Mouse (Mus musculus): Measurements from ENCODE around the gene Nt5m. TPM values are rescaled to one million over a fixed set of nuclear protein-coding genes. Genes with fewer than 3 reads are reported as not detected.
A peak's percentile ranks its signal among the peaks of the same experiment; 100 is the strongest.

Gene Nt5m
- 68.2 and 73.5 TPM in 2 replicates for polyA plus RNA-seq (2014; fragmentation: Nextera tagmentation; extraction: Ambion mirVana)

DNA sequence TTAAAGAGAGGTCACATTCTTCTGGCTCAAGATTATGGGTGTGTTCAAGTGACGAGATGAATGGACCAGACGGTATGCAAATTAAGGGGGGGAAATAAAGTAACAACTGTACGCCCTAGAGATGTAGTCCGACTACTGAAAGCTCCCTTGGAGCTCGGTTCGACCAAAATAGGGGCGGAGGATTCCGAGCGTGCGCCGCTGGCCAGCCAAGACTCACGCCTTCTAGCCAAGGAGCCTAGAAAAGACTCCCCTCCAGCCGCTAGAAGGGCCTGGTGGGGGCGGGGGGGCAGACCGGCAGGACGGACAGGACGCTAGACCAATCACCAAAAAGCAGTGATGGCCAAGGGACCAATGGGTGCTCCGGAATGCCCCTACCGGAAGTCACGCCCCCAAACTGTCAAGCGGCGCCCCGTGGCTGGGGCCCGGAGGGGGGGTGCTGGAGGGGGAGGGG lies at the start of gene Nt5m:
Nt5m (plus strand) TSS at position 440 of the 451 bp plus-strand sequence.
- Histone ChIP-seq H3K27me3 (ENCODE audit: control insufficient read depth, insufficient read depth, low read length) (no peaks in the 10 kb centered on the region), H3K36me3 (ENCODE audit: control insufficient read depth, insufficient read depth, low read length) (peaks cover 29% of the 10 kb centered on the region), H3K9ac (replicated peaks; ENCODE audit: low read length) (peak within 1 kb of the TSS; percentile 92), H3K4me3 (replicated peaks; ENCODE audit: low read depth, low read length) (peak within 1 kb of the TSS; percentile 100), H3K4me2 (ENCODE audit: low read length) (peak within 1 kb of the TSS; percentile 72), H3K27ac (replicated peaks; ENCODE audit: low read depth, low read length) (peak within 1 kb of the TSS; percentile 98), H3K4me1 (ENCODE audit: control insufficient read depth, insufficient read depth, low read length) (peaks cover 18% of the 10 kb centered on the region), H3K9me3 (ENCODE audit: control insufficient read depth, low read length) (no peaks in the 10 kb centered on the region)
- peak; percentile 96 for DNase-seq
- peak; percentile 97 for ATAC-seq (ENCODE audit: low FRiP score, low TSS enrichment)
- WGBS = 1% methylated on average over 24 of the region's 24 CpGs

DNA sequence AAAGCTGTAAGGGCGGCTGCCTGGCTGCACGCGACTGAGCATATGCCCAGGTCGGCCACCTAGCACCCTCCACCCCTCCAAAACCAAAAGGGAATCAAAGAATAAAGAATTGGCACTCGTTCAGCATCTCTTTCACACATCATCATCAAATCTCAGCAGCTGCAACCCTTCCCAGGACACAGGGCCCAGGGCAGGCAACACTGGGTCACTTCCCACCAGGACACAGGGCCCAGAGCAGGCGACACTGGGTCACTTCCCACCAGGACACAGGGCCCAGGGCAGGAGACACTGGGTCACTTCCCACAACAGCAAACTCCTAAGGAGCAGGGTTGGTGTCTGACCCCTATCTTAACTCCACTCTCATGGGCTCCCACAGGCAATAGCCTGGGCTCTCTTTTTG lies 45.9 kb upstream of the Nt5m start:
- no peak for DNase-seq
- Histone ChIP-seq H3K36me3 (ENCODE audit: control insufficient read depth, insufficient read depth, low read length) (peaks cover 74% of the 10 kb centered on the region), H3K4me2 (ENCODE audit: low read length) (no peak overlapping the region), H3K9ac (replicated peaks; ENCODE audit: low read length) (no peak overlapping the region), H3K27me3 (ENCODE audit: control insufficient read depth, insufficient read depth, low read length) (no peaks in the 10 kb centered on the region), H3K27ac (replicated peaks; ENCODE audit: low read depth, low read length) (no peak overlapping the region), H3K4me1 (ENCODE audit: control insufficient read depth, insufficient read depth, low read length) (no peaks in the 10 kb centered on the region), H3K4me3 (replicated peaks; ENCODE audit: low read depth, low read length) (no peak overlapping the region), H3K9me3 (ENCODE audit: control insufficient read depth, low read length) (no peaks in the 10 kb centered on the region)
- 89% methylated on average over 6 of the region's 6 CpGs for WGBS
- no peak for ATAC-seq (ENCODE audit: low FRiP score, low TSS enrichment)

- WGBS = 94% methylated on average over 10 of the region's 10 CpGs
- Histone ChIP-seq H3K36me3 (ENCODE audit: control insufficient read depth, insufficient read depth, low read length) (peaks cover 100% of the 10 kb centered on the region), H3K4me3 (replicated peaks; ENCODE audit: low read depth, low read length) (no peak overlapping the region), H3K27ac (replicated peaks; ENCODE audit: low read depth, low read length) (no peak overlapping the region), H3K4me2 (ENCODE audit: low read length) (no peak overlapping the region), H3K4me1 (ENCODE audit: control insufficient read depth, insufficient read depth, low read length) (no peaks in the 10 kb centered on the region), H3K9me3 (ENCODE audit: control insufficient read depth, low read length) (no peaks in the 10 kb centered on the region), H3K9ac (replicated peaks; ENCODE audit: low read length) (no peak overlapping the region), H3K27me3 (ENCODE audit: control insufficient read depth, insufficient read depth, low read length) (no peaks in the 10 kb centered on the region)
- DNase-seq (no peak), ATAC-seq (ENCODE audit: low FRiP score, low TSS enrichment) (no peak)
Observed at GRCm38 (mm10) chr11:59800412-59800811, 38.8 kb upstream of the Nt5m start.

DNA sequence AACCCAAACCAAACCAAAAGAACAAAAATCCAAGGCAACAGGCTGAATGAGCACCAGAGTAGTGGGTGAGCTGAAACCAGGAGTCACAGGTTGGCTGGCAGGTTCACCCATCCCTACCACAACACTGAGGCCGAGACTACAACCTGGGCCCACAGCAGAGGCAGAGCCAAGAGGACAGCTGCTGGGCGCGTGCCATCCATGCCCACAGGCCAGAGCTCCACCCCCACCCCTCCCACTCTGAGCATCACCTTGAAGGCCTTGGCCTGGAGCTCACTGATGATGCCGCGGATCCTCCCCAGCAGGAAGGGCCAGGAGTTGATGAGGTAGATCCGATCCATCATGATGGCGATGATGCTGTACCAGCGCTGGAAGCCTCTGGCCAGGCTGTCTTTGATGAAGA lies 37.4 kb upstream of the Nt5m start:
- no peak overlapping the region for H3K4me3 ChIP-seq (replicated peaks; ENCODE audit: low read depth, low read length)
- ATAC-seq (ENCODE audit: low FRiP score, low TSS enrichment) (no peak), DNase-seq (no peak)
- no peaks in the 10 kb centered on the region for H3K9me3 ChIP-seq (ENCODE audit: control insufficient read depth, low read length)
- no peak overlapping the region for H3K9ac ChIP-seq (replicated peaks; ENCODE audit: low read length)
- H3K27ac ChIP-seq (replicated peaks; ENCODE audit: low read depth, low read length) = no peak overlapping the region
- H3K36me3 ChIP-seq (ENCODE audit: control insufficient read depth, insufficient read depth, low read length) = peaks cover 100% of the 10 kb centered on the region
- no peaks in the 10 kb centered on the region for H3K27me3 ChIP-seq (ENCODE audit: control insufficient read depth, insufficient read depth, low read length)
- 97% methylated on average over 8 of the region's 8 CpGs for WGBS
- no peaks in the 10 kb centered on the region for H3K4me1 ChIP-seq (ENCODE audit: control insufficient read depth, insufficient read depth, low read length)
- H3K4me2 ChIP-seq (ENCODE audit: low read length) = no peak overlapping the region

- DNase-seq = no peak
Observed at GRCm38 (mm10) chr11:59803516-59803915, 35.7 kb upstream of the Nt5m start.

DNA sequence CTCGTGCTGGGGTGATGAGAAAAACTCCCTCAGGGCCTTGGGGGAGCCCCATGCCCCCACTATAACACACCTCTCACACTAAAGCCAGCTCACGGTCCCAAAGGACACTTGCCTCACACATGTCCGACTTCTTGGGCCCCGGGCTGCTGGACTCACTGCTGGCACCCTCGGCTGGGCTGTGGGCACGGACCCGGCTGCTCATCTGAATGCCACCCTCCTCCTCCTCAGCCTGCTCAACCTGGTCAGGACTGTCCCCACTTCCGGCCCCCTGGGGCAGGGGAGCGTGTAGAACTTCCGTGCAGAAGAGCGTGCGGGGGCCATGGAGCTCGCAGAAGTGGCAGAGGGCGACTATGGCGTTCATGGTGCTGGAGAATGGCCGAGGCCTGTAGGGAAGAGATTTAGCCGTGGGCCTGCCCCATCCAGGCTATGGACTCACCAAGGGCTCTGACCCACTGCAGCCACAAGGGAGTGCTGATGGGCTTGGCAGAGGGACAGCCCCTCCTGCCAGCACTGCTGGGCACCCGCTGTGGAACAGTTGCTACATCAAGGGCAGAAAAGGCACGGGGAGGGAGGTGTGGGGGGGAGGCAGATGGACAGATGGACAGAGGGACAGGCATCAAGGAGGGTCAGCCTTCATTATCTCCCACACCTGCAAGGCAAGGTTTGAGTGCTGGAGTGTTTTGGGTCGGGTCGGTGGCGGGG lies 34.7 kb upstream of the Nt5m start:
- ATAC-seq (ENCODE audit: low FRiP score, low TSS enrichment) = no peak
- H3K4me1 ChIP-seq (ENCODE audit: control insufficient read depth, insufficient read depth, low read length) = peaks cover 10% of the 10 kb centered on the region

More at GRCm38 (mm10) chr11:59803516-59803915, 35.7 kb upstream of the Nt5m start:
- Histone ChIP-seq H3K27me3 (ENCODE audit: control insufficient read depth, insufficient read depth, low read length) (no peaks in the 10 kb centered on the region), H3K4me2 (ENCODE audit: low read length) (no peak overlapping the region), H3K36me3 (ENCODE audit: control insufficient read depth, insufficient read depth, low read length) (peaks cover 93% of the 10 kb centered on the region), H3K4me1 (ENCODE audit: control insufficient read depth, insufficient read depth, low read length) (peaks cover 2% of the 10 kb centered on the region), H3K27ac (replicated peaks; ENCODE audit: low read depth, low read length) (no peak overlapping the region), H3K9me3 (ENCODE audit: control insufficient read depth, low read length) (no peaks in the 10 kb centered on the region), H3K9ac (replicated peaks; ENCODE audit: low read length) (no peak overlapping the region), H3K4me3 (replicated peaks; ENCODE audit: low read depth, low read length) (no peak overlapping the region)
- 94% methylated on average over 14 of the region's 14 CpGs for WGBS
- ATAC-seq (ENCODE audit: low FRiP score, low TSS enrichment) = no peak

DNA sequence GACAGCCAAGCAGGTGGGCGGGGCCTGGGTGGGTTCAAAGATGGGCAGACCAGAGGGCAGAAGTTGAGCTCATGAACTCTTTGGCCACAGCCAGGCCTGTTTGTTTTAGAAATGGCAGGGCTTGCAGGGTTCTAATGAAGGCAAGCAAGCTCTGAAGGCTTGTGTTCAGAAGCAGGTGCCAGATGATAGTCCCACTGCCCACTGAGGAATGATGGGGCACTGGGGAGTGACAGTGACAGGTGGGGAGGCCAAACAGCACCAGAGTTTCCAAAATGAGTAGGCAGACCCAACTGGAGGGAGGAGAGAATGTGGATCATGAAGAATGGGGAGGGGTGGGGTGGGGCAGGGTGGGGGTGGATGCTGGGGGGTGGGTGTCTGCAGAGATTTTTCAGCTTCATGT lies 34.0 kb upstream of the Nt5m start:
- H3K36me3 ChIP-seq (ENCODE audit: control insufficient read depth, insufficient read depth, low read length) = peaks cover 76% of the 10 kb centered on the region
- ATAC-seq (ENCODE audit: low FRiP score, low TSS enrichment) (no peak), DNase-seq (no peak)
- H3K4me1 ChIP-seq (ENCODE audit: control insufficient read depth, insufficient read depth, low read length) = peaks cover 10% of the 10 kb centered on the region
- H3K27ac ChIP-seq (replicated peaks; ENCODE audit: low read depth, low read length) = no peak overlapping the region
- no peak overlapping the region for H3K9ac ChIP-seq (replicated peaks; ENCODE audit: low read length)
- no peaks in the 10 kb centered on the region for H3K9me3 ChIP-seq (ENCODE audit: control insufficient read depth, low read length)
- H3K27me3 ChIP-seq (ENCODE audit: control insufficient read depth, insufficient read depth, low read length) = no peaks in the 10 kb centered on the region
- no peak overlapping the region for H3K4me2 ChIP-seq (ENCODE audit: low read length)
- H3K4me3 ChIP-seq (replicated peaks; ENCODE audit: low read depth, low read length) = no peak overlapping the region
- 91% methylated on average over 1 of the region's 1 CpGs for WGBS

More for the DNA sequence above, 34.7 kb upstream of the Nt5m start:
- no peaks in the 10 kb centered on the region for H3K9me3 ChIP-seq (ENCODE audit: control insufficient read depth, low read length)
- H3K4me2 ChIP-seq (ENCODE audit: low read length) = no peak overlapping the region
- no peak for DNase-seq
- no peak overlapping the region for H3K4me3 ChIP-seq (replicated peaks; ENCODE audit: low read depth, low read length)
- H3K27ac ChIP-seq (replicated peaks; ENCODE audit: low read depth, low read length) = no peak overlapping the region
- peaks cover 83% of the 10 kb centered on the region for H3K36me3 ChIP-seq (ENCODE audit: control insufficient read depth, insufficient read depth, low read length)
- H3K27me3 ChIP-seq (ENCODE audit: control insufficient read depth, insufficient read depth, low read length) = no peaks in the 10 kb centered on the region
- whole genome bisulfite sequencing = 91% methylated on average over 22 of the region's 22 CpGs
- no peak overlapping the region for H3K9ac ChIP-seq (replicated peaks; ENCODE audit: low read length)

DNA sequence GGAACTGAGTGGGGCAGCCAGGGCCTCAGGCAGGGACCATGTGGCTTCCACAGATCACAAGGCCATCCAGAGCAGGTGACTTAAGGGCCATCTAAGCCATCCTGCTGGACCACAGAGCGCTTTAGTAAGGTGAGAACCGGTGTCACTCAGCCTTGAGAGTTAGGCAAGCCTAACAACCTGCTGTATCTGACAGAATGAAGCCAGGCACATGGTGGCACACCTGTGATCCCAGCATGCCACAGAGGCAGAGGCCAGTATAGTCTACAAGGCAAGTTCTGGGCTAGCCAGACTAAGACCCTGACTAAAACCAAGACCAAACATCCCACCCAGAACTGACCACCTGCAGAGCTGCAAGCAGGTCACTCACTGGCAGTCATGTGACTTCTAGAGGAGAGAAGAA lies 33.6 kb upstream of the Nt5m start:
- Histone ChIP-seq H3K4me1 (ENCODE audit: control insufficient read depth, insufficient read depth, low read length) (peaks cover 10% of the 10 kb centered on the region), H3K36me3 (ENCODE audit: control insufficient read depth, insufficient read depth, low read length) (peaks cover 72% of the 10 kb centered on the region), H3K9ac (replicated peaks; ENCODE audit: low read length) (no peak overlapping the region), H3K27ac (replicated peaks; ENCODE audit: low read depth, low read length) (no peak overlapping the region), H3K4me2 (ENCODE audit: low read length) (no peak overlapping the region), H3K27me3 (ENCODE audit: control insufficient read depth, insufficient read depth, low read length) (no peaks in the 10 kb centered on the region), H3K4me3 (replicated peaks; ENCODE audit: low read depth, low read length) (no peak overlapping the region), H3K9me3 (ENCODE audit: control insufficient read depth, low read length) (no peaks in the 10 kb centered on the region)
- WGBS = 100% methylated on average over 2 of the region's 2 CpGs
- ATAC-seq (ENCODE audit: low FRiP score, low TSS enrichment) (no peak), DNase-seq (no peak)

Data from midbrain, embryonic 14.5 days (tissue).